Mouse (Mus musculus): ENCODE measurements around the gene Ephx1. TPM values are rescaled to one million over a fixed set of nuclear protein-coding genes. Genes with fewer than 3 reads are reported as not detected.
A peak's percentile ranks its signal among the peaks of the same experiment; 100 is the strongest.
"Not testable (repeated sequence)": the region's sequence is repeated elsewhere in the genome, so short reads cannot be mapped to it uniquely, and the experiment has no call there.

The Ephx1 gene
- polyA plus RNA-seq, 1 experiment from 2014 or later = 1.6 TPM

DNA sequence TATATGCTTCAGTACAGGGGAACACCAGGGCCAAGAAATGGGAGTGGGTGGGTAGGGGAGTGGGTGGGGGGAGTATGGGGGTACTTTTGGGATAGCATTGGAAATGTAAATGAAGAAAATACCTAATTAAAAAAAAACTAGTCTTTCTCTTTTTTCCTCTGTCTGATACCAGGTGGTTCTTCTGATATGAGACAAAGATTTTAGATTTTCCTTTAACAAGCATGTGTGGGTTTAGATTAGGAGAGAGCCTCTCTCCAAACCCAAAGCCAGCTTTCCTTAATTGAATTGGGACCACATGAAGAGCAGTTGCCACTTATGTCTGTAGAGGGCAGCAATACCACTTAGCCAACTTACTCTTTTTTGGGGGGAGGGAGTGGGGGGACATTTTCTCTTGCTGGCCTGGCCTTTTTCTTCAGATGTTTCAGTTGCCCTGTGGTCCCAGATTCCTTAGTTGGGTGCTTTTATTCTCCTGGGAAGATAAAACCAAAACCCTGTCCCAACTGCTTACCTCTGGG is 28.7 kb upstream of the Ephx1 start:
- no peaks in the 10 kb centered on the region for H3K27me3 ChIP-seq (ENCODE audit: control insufficient read depth, insufficient read depth, low read length)
- H3K36me3 ChIP-seq (ENCODE audit: control insufficient read depth, insufficient read depth, low read length) = no peaks in the 10 kb centered on the region
- H3K27ac ChIP-seq (ENCODE audit: low read depth, low read length) = no peak overlapping the region
- H3K4me2 ChIP-seq (ENCODE audit: low read depth) = no peak overlapping the region
- DNase-seq (ENCODE audit: low spot score) (no peak), ATAC-seq (ENCODE audit: insufficient read depth, low FRiP score, low TSS enrichment) (no peak)
- H3K4me3 ChIP-seq (ENCODE audit: low read depth, low read length) = no peak overlapping the region
- H3K4me1 ChIP-seq (ENCODE audit: control insufficient read depth, insufficient read depth, low read length) = no peaks in the 10 kb centered on the region
- H3K9ac ChIP-seq (ENCODE audit: low read length) = no peak overlapping the region
- H3K9me3 ChIP-seq (ENCODE audit: control insufficient read depth, low read length) = no peaks in the 10 kb centered on the region

DNA sequence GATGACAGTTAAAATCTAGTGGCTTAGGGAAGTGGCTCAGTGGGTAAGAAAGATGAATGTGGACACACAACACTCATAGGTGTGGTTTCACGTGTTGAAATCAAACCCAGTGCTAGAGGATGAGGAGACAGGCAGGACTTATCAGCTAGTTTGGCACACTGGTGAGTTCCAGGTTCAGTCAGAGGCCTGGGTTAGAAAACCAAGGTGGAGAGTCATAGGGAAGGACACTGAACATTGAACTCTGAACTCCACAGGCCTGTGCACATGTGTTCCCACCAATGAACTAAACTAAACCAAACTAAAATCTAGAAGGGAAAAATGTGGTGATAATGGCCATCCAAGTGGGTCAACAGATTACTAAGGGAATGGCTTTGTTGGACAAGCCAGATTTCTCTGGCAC is 26.8 kb upstream of the Ephx1 start:
- Histone ChIP-seq H3K4me3 (ENCODE audit: low read depth, low read length) (no peak overlapping the region), H3K9ac (ENCODE audit: low read length) (no peak overlapping the region), H3K4me1 (ENCODE audit: control insufficient read depth, insufficient read depth, low read length) (no peaks in the 10 kb centered on the region), H3K36me3 (ENCODE audit: control insufficient read depth, insufficient read depth, low read length) (no peaks in the 10 kb centered on the region), H3K27me3 (ENCODE audit: control insufficient read depth, insufficient read depth, low read length) (no peaks in the 10 kb centered on the region), H3K4me2 (ENCODE audit: low read depth) (no peak overlapping the region), H3K27ac (ENCODE audit: low read depth, low read length) (no peak overlapping the region), H3K9me3 (ENCODE audit: control insufficient read depth, low read length) (no peaks in the 10 kb centered on the region)
- DNase-seq (ENCODE audit: low spot score) = no peak
- ATAC-seq (ENCODE audit: insufficient read depth, low FRiP score, low TSS enrichment) = no peak
- 51% methylated on average over 1 of the region's 1 CpGs for WGBS

DNA sequence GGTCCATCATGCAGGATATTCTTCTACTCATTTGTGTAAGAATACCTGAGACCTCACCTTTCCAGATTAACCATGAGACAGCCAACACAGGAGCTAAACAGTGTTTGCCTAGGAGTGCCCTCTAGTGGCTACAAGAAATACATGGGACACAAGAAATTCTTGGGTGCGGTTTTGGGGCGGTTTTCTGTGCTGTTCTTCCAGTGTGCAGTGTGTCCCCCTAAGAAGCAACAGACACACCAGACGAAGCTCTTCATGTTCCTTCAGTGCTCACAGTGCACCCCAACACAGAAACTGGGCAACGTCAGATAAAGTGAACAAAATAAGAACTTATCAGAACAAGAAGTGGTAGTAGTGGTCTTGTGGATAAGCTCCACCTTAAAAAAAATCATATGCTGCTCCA is 18.9 kb upstream of the Ephx1 start:
- Histone ChIP-seq H3K27ac (ENCODE audit: low read depth, low read length) (no peak overlapping the region), H3K4me1 (ENCODE audit: control insufficient read depth, insufficient read depth, low read length) (no peaks in the 10 kb centered on the region), H3K4me2 (ENCODE audit: low read depth) (no peak overlapping the region), H3K36me3 (ENCODE audit: control insufficient read depth, insufficient read depth, low read length) (no peaks in the 10 kb centered on the region), H3K9me3 (ENCODE audit: control insufficient read depth, low read length) (no peaks in the 10 kb centered on the region), H3K9ac (ENCODE audit: low read length) (no peak overlapping the region), H3K27me3 (ENCODE audit: control insufficient read depth, insufficient read depth, low read length) (no peaks in the 10 kb centered on the region), H3K4me3 (ENCODE audit: low read depth, low read length) (no peak overlapping the region)
- ATAC-seq (ENCODE audit: insufficient read depth, low FRiP score, low TSS enrichment) (no peak), DNase-seq (ENCODE audit: low spot score) (peak; percentile 24)
- 10% methylated on average over 4 of the region's 4 CpGs for WGBS

DNA sequence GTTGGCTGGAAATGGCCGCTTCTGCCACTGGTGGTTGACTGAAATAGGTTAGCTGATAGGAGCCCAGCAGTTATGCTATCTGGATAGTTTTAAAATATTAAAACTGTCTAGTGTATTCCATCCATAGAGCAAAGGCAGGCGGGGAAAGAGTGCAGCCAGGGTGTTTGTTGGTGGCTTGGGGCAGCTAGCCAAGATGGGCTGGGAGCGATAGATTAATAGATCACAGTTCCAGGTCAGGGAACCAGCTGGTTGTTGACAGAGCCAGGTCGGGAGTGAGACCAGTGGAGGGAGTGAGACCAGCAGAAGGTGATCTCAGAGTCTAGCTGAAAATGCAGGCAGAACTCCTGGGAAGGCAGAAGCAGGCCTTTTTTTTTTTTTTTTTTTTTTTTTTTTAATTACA is 16.9 kb upstream of the Ephx1 start:
- Histone ChIP-seq H3K9me3 (ENCODE audit: control insufficient read depth, low read length) (no peaks in the 10 kb centered on the region), H3K4me1 (ENCODE audit: control insufficient read depth, insufficient read depth, low read length) (no peaks in the 10 kb centered on the region), H3K36me3 (ENCODE audit: control insufficient read depth, insufficient read depth, low read length) (no peaks in the 10 kb centered on the region), H3K27me3 (ENCODE audit: control insufficient read depth, insufficient read depth, low read length) (no peaks in the 10 kb centered on the region), H3K9ac (ENCODE audit: low read length) (no peak overlapping the region), H3K4me3 (ENCODE audit: low read depth, low read length) (no peak overlapping the region), H3K27ac (ENCODE audit: low read depth, low read length) (no peak overlapping the region), H3K4me2 (ENCODE audit: low read depth) (no peak overlapping the region)
- ATAC-seq (ENCODE audit: insufficient read depth, low FRiP score, low TSS enrichment) = no peak
- 84% methylated on average over 4 of the region's 4 CpGs for WGBS
- no peak for DNase-seq (ENCODE audit: low spot score)

DNA sequence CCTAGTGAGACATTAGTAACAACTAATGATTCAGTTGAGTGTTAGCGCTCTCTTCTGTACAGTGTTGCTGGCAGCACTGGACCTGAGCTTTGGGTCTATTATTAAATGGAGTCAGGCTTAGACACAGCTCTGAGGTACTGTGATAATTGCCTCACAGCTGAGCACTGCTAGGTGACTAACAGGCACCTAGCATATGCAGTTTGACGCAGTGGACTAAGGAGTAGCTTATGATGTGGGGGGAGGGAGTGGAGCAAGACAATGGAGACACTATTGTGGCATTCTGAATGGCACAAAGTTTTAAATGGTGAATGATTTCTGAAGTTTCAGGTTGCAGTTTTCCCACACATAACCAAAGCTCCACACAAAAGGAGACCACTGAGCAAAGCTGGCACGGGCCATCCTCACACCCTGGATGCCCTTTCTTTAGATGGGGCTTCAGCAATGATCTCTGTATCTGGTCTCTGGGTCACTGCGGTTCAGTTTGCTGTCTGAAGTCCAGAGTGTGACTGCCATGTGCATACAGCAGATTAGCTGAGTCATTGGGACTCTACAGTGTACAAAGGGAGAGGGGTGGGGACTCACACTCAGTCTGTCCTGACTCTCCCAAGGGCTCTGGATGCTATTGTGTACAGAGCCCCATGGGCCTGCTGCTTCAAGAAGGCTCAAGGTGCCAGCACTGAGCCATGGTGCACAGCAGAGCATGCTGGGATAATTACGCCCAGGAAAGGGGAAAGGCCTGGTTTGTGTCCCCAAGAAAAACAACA is 14.5 kb upstream of the Ephx1 start:
- H3K27me3 ChIP-seq (ENCODE audit: control insufficient read depth, insufficient read depth, low read length); H3K9me3 ChIP-seq (ENCODE audit: control insufficient read depth, low read length); H3K9ac ChIP-seq (ENCODE audit: low read length); DNase-seq (ENCODE audit: low spot score); ATAC-seq (ENCODE audit: insufficient read depth, low FRiP score, low TSS enrichment); H3K27ac ChIP-seq (ENCODE audit: low read depth, low read length); H3K36me3 ChIP-seq (ENCODE audit: control insufficient read depth, insufficient read depth, low read length); H3K4me1 ChIP-seq (ENCODE audit: control insufficient read depth, insufficient read depth, low read length); H3K4me3 ChIP-seq (ENCODE audit: low read depth, low read length); H3K4me2 ChIP-seq (ENCODE audit: low read depth): not testable (repeated sequence)
- WGBS = 84% methylated on average over 4 of the region's 5 CpGs

DNA sequence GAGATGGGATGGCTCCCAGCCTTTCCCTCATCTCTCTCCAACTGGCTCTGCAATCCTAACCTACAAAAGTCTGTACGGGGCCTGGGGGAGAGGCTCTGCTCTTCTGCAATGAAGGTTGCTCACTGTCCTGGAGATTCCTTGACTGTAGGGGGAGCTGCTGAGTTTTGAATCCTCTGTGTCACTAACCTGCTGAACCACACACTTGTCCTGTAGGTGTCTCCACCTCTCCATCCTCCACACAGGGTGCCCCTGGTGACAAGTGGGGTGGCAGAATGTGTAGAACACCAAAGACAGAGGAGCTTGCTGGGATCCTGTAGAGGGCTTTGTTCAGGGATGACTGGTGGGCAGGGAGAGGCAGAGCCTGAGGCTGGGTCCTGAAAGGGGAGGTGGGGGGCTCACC is 1.6 kb upstream of the Ephx1 start:
- 20% methylated on average over 1 of the region's 1 CpGs for WGBS
- Histone ChIP-seq H3K9me3 (ENCODE audit: control insufficient read depth, low read length) (no peaks in the 10 kb centered on the region), H3K36me3 (ENCODE audit: control insufficient read depth, insufficient read depth, low read length) (no peaks in the 10 kb centered on the region), H3K27me3 (ENCODE audit: control insufficient read depth, insufficient read depth, low read length) (no peaks in the 10 kb centered on the region), H3K4me2 (ENCODE audit: low read depth) (no peak overlapping the region), H3K9ac (ENCODE audit: low read length) (no peak overlapping the region), H3K4me1 (ENCODE audit: control insufficient read depth, insufficient read depth, low read length) (no peaks in the 10 kb centered on the region; the same call in 1 of the 2 replicates), H3K4me3 (ENCODE audit: low read depth, low read length) (no peak overlapping the region), H3K27ac (ENCODE audit: low read depth, low read length) (no peak overlapping the region)
- ATAC-seq (ENCODE audit: insufficient read depth, low FRiP score, low TSS enrichment) (no peak), DNase-seq (ENCODE audit: low spot score) (peak; percentile 35)

DNA sequence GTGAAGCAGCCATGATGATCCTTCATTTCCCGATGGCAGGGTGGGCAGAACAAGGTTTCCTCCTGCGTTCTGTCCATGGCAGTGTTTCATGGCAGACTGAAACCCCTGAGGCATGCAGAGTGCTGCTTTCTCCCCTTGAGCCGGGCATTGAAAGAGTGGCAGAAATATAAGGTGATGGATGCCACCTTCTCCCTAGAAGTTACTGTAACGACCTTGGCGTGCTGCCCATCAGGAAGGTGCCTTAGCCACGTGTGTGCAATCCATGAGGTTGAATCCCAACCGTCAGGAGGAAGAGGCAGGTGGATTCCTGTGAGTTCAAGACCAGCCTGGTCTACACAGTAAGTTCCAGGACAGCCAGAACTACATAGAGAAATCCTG is 773 bp upstream of the Ephx1 start:
- DNase-seq (ENCODE audit: low spot score) (no peak), ATAC-seq (ENCODE audit: insufficient read depth, low FRiP score, low TSS enrichment) (no peak)
- H3K9ac ChIP-seq (ENCODE audit: low read length) = no peak overlapping the region
- no peaks in the 10 kb centered on the region for H3K9me3 ChIP-seq (ENCODE audit: control insufficient read depth, low read length)
- no peak overlapping the region for H3K4me3 ChIP-seq (ENCODE audit: low read depth, low read length)
- H3K27ac ChIP-seq (ENCODE audit: low read depth, low read length) = no peak overlapping the region
- H3K4me2 ChIP-seq (ENCODE audit: low read depth) = no peak overlapping the region
- WGBS = 69% methylated on average over 7 of the region's 7 CpGs
- H3K4me1 ChIP-seq (ENCODE audit: control insufficient read depth, insufficient read depth, low read length) = peaks cover 2% of the 10 kb centered on the region; the same call in 1 of the 2 replicates
- H3K27me3 ChIP-seq (ENCODE audit: control insufficient read depth, insufficient read depth, low read length) = no peaks in the 10 kb centered on the region
- no peaks in the 10 kb centered on the region for H3K36me3 ChIP-seq (ENCODE audit: control insufficient read depth, insufficient read depth, low read length)

DNA sequence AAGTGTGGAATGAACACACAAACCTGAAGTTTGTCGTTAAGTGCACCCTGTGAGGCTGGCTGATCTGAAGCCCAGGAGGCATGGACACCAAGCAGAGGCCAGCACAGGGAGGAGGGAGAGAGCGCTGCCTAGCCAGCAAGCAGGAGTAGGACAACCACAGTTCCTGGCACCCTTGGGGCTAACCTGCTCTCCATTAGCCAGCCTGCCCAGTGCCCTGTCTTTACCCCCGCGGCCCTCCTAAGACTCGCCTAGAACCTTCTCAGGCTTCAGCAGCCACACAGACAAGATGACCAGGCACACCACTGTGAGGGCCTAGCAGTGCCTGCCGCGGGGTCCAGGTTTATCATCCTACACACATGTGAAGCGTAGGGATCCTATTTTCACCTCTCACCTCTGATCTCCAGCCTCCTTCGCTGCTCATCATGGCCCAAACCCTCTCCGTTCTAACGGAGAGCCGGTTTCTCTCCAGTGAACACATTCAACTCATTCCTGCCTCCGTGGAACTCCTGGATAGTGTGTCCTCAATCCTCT is 2.7 kb downstream of the Ephx1 start:
- Histone ChIP-seq H3K4me2 (ENCODE audit: low read depth) (no peak overlapping the region), H3K4me3 (ENCODE audit: low read depth, low read length) (no peak overlapping the region), H3K36me3 (ENCODE audit: control insufficient read depth, insufficient read depth, low read length) (no peaks in the 10 kb centered on the region), H3K27ac (ENCODE audit: low read depth, low read length) (no peak overlapping the region), H3K27me3 (ENCODE audit: control insufficient read depth, insufficient read depth, low read length) (no peaks in the 10 kb centered on the region), H3K9ac (ENCODE audit: low read length) (no peak overlapping the region), H3K9me3 (ENCODE audit: control insufficient read depth, low read length) (no peaks in the 10 kb centered on the region), H3K4me1 (ENCODE audit: control insufficient read depth, insufficient read depth, low read length) (peaks cover 4% of the 10 kb centered on the region; the same call in 1 of the 2 replicates)
- ATAC-seq (ENCODE audit: insufficient read depth, low FRiP score, low TSS enrichment) (no peak), DNase-seq (ENCODE audit: low spot score) (no peak)
- WGBS = 69% methylated on average over 13 of the region's 13 CpGs

DNA sequence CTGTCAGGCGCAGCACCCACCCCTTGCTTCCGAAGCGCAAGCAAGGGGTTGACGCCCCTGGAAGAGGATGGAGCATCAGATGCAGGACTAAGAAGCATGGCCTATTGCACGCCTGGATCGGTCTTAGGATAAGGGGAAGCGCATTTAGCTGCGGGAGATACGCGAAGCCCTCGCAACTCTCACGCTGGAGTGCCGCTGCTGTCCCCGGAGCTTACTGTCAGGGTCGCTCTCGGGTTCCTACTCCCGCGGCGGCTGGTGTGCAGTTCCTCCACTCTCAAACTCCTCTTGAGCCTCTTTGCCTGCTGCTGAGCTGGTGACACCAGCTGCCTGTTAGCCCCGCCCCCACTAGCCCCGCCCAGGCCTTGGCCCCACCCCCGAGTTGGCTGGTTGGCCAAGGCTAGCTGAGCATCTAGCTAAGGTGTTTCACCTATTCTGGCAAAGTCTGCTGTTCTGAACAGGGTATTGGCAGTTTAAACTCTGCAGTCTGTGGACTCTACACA is 3.4 kb downstream of the Ephx1 start:
- WGBS = 0% methylated on average over 22 of the region's 22 CpGs
- no peak overlapping the region for H3K27ac ChIP-seq (ENCODE audit: low read depth, low read length)

More for the DNA sequence above, 3.4 kb downstream of the Ephx1 start:
- H3K36me3 ChIP-seq (ENCODE audit: control insufficient read depth, insufficient read depth, low read length) = no peaks in the 10 kb centered on the region
- H3K9ac ChIP-seq (ENCODE audit: low read length) = peak overlapping the region; percentile 1; the same call in 1 of the 2 replicates
- peak overlapping the region; percentile 46 for H3K4me3 ChIP-seq (ENCODE audit: low read depth, low read length)
- DNase-seq (ENCODE audit: low spot score) = peak; percentile 72
- peaks cover 4% of the 10 kb centered on the region; the same call in 1 of the 2 replicates for H3K4me1 ChIP-seq (ENCODE audit: control insufficient read depth, insufficient read depth, low read length)
- ATAC-seq (ENCODE audit: insufficient read depth, low FRiP score, low TSS enrichment) = peak; percentile 79
- H3K9me3 ChIP-seq (ENCODE audit: control insufficient read depth, low read length) = no peaks in the 10 kb centered on the region
- H3K4me2 ChIP-seq (ENCODE audit: low read depth) = peak overlapping the region; percentile 96
- no peaks in the 10 kb centered on the region for H3K27me3 ChIP-seq (ENCODE audit: control insufficient read depth, insufficient read depth, low read length)
